Mouse (Mus musculus) heart, postnatal 36 days (tissue): ENCODE data around the gene Pitpnm2. TPM values are rescaled to one million over a fixed set of nuclear protein-coding genes. Genes with fewer than 3 reads are reported as not detected.
"Not testable (repeated sequence)": the region's sequence is repeated elsewhere in the genome, so short reads cannot be mapped to it uniquely, and the experiment has no call there.

Experiments used
- DNase-seq, 2 experiments: peaks; one replicate each; pipeline ENCODE4 v3.0.0; 2021 to 2022
- intact Hi-C: fragments of 180-260 bp; cut with DNase I; formaldehyde crosslinking; loops from one replicate; pipeline ENCODE4 v1.15.1; 2025
- total RNA-seq, 2 experiments: library from RNA; stranded (reverse); gene quantifications; 2 replicates each; pipeline ENCODE4 v1.2.3; 2021

Gene Pitpnm2
- total RNA-seq, 2 experiments from 2014 or later = 43.9 to 45.5 TPM

GRCm38 (mm10) chr5:124223574-124223973, 26.0 kb downstream of the Pitpnm2 start:
- DNase-seq = no peak
- intact Hi-C loops = loop anchor here (2.0 kb wide), 1 partner anchor 15 kb away; no protein-coding TSS in a partner anchor

DNA sequence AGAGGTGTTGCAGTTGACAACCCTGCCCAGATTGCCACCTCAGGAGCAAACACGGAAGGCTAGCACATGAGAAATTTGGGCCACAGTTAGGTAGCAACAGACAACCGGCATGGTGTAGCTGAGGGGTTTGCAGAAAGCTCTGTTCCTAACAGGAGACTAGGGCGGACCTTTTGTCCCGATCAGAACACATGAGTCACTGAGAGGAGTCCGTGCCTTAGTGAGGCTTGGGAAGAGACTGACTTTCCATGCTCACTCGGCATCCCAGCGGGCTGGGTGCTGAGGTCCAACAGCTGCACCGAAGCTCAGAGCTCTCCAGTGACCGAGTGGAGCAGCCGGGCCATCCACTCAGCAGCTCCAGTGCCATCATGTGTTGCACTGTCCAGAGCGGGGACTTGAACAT, 26.9 kb downstream of the Pitpnm2 start:
- intact Hi-C loops = loop anchor here (2.0 kb wide), 1 partner anchor 16 kb away; no protein-coding TSS in a partner anchor
- DNase-seq = peak; percentile 42 to 62

GRCm38 (mm10) chr5:124221736-124222040, 27.9 kb downstream of the Pitpnm2 start:
- intact Hi-C loops = loop anchor here (2.0 kb wide), 2 partner anchors 17 to 27 kb away; partner anchors contain the start of gene Pitpnm2
- DNase-seq = no peak

DNA sequence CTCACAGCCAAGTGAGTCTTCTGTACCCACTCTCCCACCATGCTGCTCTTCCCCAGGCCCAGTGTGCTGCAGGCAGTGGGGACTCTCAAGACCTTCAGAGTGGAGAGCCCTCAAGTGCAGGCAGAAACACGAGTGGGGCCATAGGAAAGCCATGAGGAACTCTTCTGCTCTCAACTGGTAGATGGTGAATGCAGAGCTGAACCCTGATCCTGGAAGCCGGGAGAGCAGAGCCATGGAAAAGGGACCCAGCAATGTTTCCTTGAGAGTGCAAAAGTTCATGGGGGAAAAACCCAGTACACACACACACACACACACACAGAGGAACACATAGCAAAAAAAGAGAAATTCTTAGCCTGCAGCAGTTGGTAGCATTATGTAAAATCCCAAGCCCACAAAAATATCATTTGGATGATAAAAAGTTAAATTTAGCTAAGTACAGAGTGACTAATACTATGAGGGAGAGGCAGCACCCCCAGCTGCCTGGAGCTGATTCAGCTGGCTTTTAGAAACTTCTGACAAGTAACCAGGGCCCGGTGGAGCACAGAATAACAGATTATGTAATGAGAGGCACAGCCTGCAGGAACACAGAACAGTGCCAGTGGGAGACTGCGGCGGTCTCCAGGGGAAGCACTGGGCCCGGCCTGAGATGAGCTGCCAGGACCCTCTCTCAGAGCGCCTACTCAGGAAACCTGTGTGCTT, 28.4 kb downstream of the Pitpnm2 start:
- peak; percentile 76 to 83 for DNase-seq
- intact Hi-C loops = loop anchor here (2.0 kb wide), 1 partner anchor 28 kb away; the partner anchor contains the start of gene Pitpnm2

GRCm38 (mm10) chr5:124220551-124220950, 29.0 kb downstream of the Pitpnm2 start:
- DNase-seq = no peak
- intact Hi-C loops = loop anchor here (2.0 kb wide), 1 partner anchor 28 kb away; the partner anchor contains the start of gene Pitpnm2

- intact Hi-C loops = no loop called here
Observed at GRCm38 (mm10) chr5:124219431-124219830, 30.1 kb downstream of the Pitpnm2 start.

GRCm38 (mm10) chr5:124218986-124219385, 30.6 kb downstream of the Pitpnm2 start:
- DNase-seq = no peak
- intact Hi-C loops = no loop called here

More at GRCm38 (mm10) chr5:124219431-124219830, 30.1 kb downstream of the Pitpnm2 start:
- no peak for DNase-seq

- DNase-seq = no peak
- intact Hi-C loops = loop anchor here (2.0 kb wide), 1 partner anchor 55 kb away; no protein-coding TSS in a partner anchor
Observed at GRCm38 (mm10) chr5:124217566-124218249, 31.9 kb downstream of the Pitpnm2 start.

- DNase-seq = not testable (repeated sequence)
- intact Hi-C loops = loop anchor here (2.0 kb wide), 1 partner anchor 54 kb away; no protein-coding TSS in a partner anchor
Observed at GRCm38 (mm10) chr5:124217092-124217491, 32.5 kb downstream of the Pitpnm2 start.

- no peak for DNase-seq
- intact Hi-C loops = loop anchor here (2.0 kb wide), 1 partner anchor 54 kb away; no protein-coding TSS in a partner anchor
Observed at GRCm38 (mm10) chr5:124216403-124216802, 33.2 kb downstream of the Pitpnm2 start.

GRCm38 (mm10) chr5:124215647-124216046, 33.9 kb downstream of the Pitpnm2 start:
- intact Hi-C loops = loop anchor here (2.0 kb wide), 1 partner anchor 53 kb away; no protein-coding TSS in a partner anchor
- DNase-seq = no peak

- intact Hi-C loops = no loop called here
- no peak for DNase-seq
Observed at GRCm38 (mm10) chr5:124214516-124215145, 34.9 kb downstream of the Pitpnm2 start.

DNA sequence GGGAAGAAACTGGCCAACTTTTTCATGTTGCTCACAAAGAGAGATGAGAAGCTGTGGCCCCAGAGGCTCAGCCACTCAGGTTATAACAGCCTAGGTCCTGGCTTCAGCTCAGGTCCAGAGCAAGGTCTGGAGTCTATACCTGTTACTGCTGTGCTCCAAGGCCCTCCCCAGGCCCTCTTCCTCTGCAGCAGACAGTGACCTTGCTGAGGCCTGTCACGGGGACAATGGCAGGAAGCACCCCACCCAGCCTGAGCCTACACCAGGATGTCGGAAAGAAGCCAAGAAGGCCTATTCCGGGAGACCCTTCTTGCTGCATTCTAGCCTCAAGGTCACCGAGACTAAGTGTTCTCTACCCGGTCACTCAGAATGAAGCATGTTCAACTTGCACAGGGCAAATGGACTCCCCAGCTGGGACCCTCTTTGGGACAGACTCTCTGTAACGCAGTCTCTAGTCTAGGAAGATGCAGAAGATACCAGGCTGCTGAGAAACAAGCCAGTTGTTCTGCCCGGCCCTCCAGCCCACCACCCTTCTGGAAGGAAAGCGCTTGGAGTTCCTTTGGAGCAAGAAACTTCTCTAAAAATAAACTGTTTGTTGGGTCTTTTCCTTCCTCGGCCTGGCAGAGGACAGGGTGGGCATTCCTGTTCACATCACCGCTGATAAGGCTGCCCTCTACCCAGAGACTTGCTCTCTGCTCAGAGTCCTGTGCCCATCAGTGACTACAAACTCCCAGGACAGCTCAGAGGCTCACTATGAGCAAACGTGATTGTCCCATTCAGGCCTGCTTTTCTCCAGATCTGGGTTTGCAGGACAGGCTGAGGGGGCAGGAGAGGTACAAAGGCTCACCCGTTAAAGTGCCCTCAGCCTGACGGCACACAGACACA, 35.7 kb downstream of the Pitpnm2 start:
- DNase-seq = peak; percentile 66 to 71
- intact Hi-C loops = no loop called here

DNA sequence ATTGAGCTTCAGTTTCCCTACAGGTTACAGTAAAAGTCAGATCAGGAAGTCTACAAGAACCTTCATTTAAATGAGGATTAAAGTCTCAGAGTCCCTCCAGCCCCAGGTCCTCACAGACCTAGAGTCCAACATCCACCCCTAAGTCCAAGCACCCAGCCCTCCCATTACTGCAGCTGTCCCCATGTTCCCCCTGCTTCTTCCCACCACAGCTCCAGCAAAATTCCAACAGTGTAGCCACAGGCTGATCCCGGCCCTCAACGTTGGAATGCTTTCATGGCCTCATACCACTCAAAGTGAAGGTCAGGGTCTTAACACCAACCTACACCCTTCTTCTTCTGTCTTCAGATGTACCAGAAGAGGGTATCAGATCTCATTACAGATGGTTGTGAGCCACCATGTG, 37.9 kb downstream of the Pitpnm2 start:
- intact Hi-C loops = no loop called here
- no peak for DNase-seq

- peak in 1 of 2 experiments; percentile 71 for DNase-seq
- intact Hi-C loops = no loop called here
Observed at GRCm38 (mm10) chr5:124211234-124211633, 38.3 kb downstream of the Pitpnm2 start.

GRCm38 (mm10) chr5:124210281-124211016, 39.1 kb downstream of the Pitpnm2 start:
- no peak for DNase-seq
- intact Hi-C loops = no loop called here

DNA sequence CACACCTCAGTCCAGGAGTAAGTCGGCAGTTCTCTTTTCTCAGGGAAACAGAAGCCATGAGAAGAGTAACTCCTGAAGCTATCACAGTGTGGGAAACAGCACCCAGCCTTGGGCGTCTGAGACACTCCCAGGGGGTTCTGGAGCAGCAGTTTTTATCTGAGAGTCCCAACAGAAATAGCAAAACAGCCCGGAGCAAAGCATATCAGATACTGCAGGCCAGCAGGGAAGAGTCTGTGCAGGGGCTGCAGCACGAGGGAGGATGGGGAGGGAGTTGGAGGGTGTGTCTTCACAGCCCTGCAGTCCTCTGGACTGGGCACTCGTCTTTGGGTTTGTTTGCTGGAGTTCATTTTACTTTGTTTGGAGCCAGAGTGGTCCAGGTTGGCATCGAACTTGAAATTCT, 39.7 kb downstream of the Pitpnm2 start:
- DNase-seq = no peak
- intact Hi-C loops = loop anchor here (5.0 kb wide), 1 partner anchor 37 kb away; the partner anchor contains the start of gene Pitpnm2

DNA sequence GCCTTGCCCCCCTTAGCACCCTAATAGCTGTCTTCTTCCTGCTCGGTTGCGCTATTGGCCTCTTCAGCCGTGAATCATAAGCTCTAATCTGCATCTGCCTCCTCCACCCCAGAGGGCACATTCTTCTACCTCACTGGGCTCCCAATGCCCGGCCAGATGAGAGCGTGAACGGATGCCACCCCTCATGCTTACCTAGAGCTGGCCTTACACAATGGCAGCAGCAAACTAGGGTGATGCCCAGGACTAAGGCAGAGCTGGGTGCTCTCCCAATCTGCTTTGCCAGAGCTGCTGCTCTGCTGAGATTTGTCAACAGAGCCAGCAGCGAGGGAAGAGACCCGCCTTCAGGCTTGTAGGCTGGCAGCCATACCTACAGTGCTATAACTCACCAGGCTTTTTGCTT, 41.5 kb downstream of the Pitpnm2 start:
- no peak for DNase-seq
- intact Hi-C loops = loop anchor here (5.0 kb wide), 1 partner anchor 39 kb away; the partner anchor contains the start of gene Pitpnm2

DNA sequence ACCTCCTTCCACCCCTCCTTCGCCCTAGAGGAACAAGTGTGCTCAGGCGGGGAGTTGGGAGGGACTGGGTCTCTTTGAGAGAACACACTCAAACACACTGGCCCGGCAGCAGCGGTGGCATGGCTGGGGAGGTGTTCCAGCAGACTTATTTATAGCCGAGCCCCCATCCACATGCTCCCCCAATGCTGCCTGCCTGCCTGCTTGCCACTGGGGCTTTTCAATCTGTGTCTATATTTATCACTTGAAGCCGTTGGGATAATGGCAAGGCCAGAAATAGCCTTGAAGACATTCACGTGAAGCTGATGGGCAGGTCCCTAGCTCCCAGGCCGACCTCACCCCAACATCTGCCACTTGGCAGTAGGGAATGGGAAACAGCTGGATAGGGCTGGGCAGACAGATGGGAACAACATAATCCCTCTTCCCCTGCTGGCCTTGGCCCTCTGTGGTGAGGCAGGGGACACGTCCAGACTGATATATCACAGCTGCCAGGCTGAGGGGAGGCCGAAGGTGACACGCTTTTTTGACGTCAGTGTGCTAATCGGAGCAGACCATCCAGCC, 43.0 kb downstream of the Pitpnm2 start:
- peak; percentile 60 to 79 for DNase-seq
- intact Hi-C loops = loop anchor here (1.0 to 5.0 kb wide), 2 partner anchors 20 to 41 kb away; partner anchors contain the start of gene Pitpnm2
